In genomic region chr11:93144544-93144943, GRCm38 (mm10) we compare ENCODE assay signal across 9 mouse cellular contexts. TPM values are rescaled to one million over a fixed set of nuclear protein-coding genes. Genes with fewer than 3 reads are reported as not detected.
DNase-seq lines count a peak whose midpoint lies in the region; ATAC-seq lines count a peak whose summit lies in the region.
"Had no signal": no experiment of that assay in that cellular context is flagged by ENCODE, and none has a peak within 500 bp of the region (broad histone marks: within the 10 kb centered on the region; RNA-seq: fewer than 3 reads in every experiment).

No protein-coding gene starts in this region.

- no peak overlapping the region for H3K27ac ChIP-seq in hindbrain, embryonic 14.5 days
- no peak overlapping the region for H3K27ac ChIP-seq in hindbrain, embryonic 12.5 days
- H3K27ac ChIP-seq: midbrain, embryonic 12.5 days had no signal

- H3K4me1 ChIP-seq in hindbrain, embryonic 14.5 days (replicated peaks; ENCODE audit: control insufficient read depth, insufficient read depth, low read length), result no peaks in the 10 kb centered on the region; the same call in 1 of the 2 replicates
- no peaks in the 10 kb centered on the region for H3K4me1 ChIP-seq in hindbrain, embryonic 12.5 days
- H3K4me1 ChIP-seq: midbrain, embryonic 12.5 days had no signal

- no peaks in the 10 kb centered on the region for H3K36me3 ChIP-seq in hindbrain, embryonic 14.5 days (replicated peaks; ENCODE audit: control insufficient read depth, insufficient read depth)
- H3K36me3 ChIP-seq in hindbrain, embryonic 12.5 days, result no peaks in the 10 kb centered on the region
- H3K36me3 ChIP-seq: midbrain, embryonic 12.5 days had no signal

- H3K9me3 ChIP-seq in hindbrain, embryonic 14.5 days (ENCODE audit: control insufficient read depth, low read length), result no peaks in the 10 kb centered on the region
- H3K9me3 ChIP-seq in hindbrain, embryonic 12.5 days (replicated peaks), result no peaks in the 10 kb centered on the region
- H3K9me3 ChIP-seq: midbrain, embryonic 12.5 days had no signal

- no peak overlapping the region for H3K4me2 ChIP-seq in hindbrain, embryonic 14.5 days (replicated peaks)
- no peak overlapping the region for H3K4me2 ChIP-seq in hindbrain, embryonic 12.5 days (replicated peaks)
- H3K4me2 ChIP-seq: midbrain, embryonic 12.5 days had no signal

- WGBS in hindbrain, embryonic 14.5 days, result 15% methylated on average over 2 of the region's 2 CpGs
- 16% methylated on average over 2 of the region's 2 CpGs for WGBS in hindbrain, embryonic 12.5 days
- WGBS in large intestine, adult 2 months, result 7% methylated on average over 2 of the region's 2 CpGs

- DNase-seq in hindbrain, embryonic 14.5 days (ENCODE audit: low spot score), result peak; percentile 88
- peak; percentile 12 for DNase-seq in ES-CJ7 (ENCODE audit: low read depth, low spot score)
- DNase-seq in brain, adult 2 months (ENCODE audit: low read depth, low spot score), result peak; percentile 81
- DNase-seq in large intestine, adult 2 months (ENCODE audit: low read depth, low spot score), result peak; percentile 31
- DNase-seq in urinary bladder, adult 2 months (ENCODE audit: low spot score), result no peak

- no peaks in the 10 kb centered on the region for H3K27me3 ChIP-seq in hindbrain, embryonic 14.5 days (ENCODE audit: control insufficient read depth, insufficient read depth, low read length)
- H3K27me3 ChIP-seq in hindbrain, embryonic 12.5 days, result no peaks in the 10 kb centered on the region
- H3K27me3 ChIP-seq: midbrain, embryonic 12.5 days had no signal

- no peak overlapping the region for H3K4me3 ChIP-seq in hindbrain, embryonic 14.5 days (replicated peaks; ENCODE audit: low read length)
- H3K4me3 ChIP-seq in hindbrain, embryonic 12.5 days, result no peak overlapping the region
- H3K4me3 ChIP-seq: midbrain, embryonic 12.5 days had no signal

- ATAC-seq in hindbrain, embryonic 14.5 days (ENCODE audit: low FRiP score), result no peak
- ATAC-seq in hindbrain, embryonic 12.5 days (ENCODE audit: low FRiP score), result no peak
- ATAC-seq in erythroblast, adult 5-6 weeks (replicated peaks; ENCODE audit: low FRiP score, poor library complexity, severe bottlenecking), result no peak
- no peak for ATAC-seq in CD4-positive, CD25-positive, alpha-beta regulatory T cell, adult 4 months

- H3K9ac ChIP-seq in hindbrain, embryonic 14.5 days, result no peak overlapping the region
- no peak overlapping the region for H3K9ac ChIP-seq in hindbrain, embryonic 12.5 days
- H3K9ac ChIP-seq: midbrain, embryonic 12.5 days had no signal

RNA-seq across cellular contexts. Expression of gene Car10, which starts 46.7 kb away (rescaled TPM):
- 51.5 TPM in 2 replicates for polyA plus RNA-seq in hindbrain, embryonic 14.5 days (2014; fragmentation: Nextera tagmentation; extraction: Ambion mirVana)
- 10.6 and 13.6 TPM in 2 replicates for polyA plus RNA-seq in hindbrain, embryonic 12.5 days (2016; fragmentation: Nextera tagmentation; extraction: Ambion mirVana)
- polyA plus RNA-seq in large intestine, adult 2 months (2012; rRNA removed), result not detected in 2 replicates
- total RNA-seq in erythroblast, adult 5-6 weeks (2015; ENCODE audit: low replicate concordance), result not detected in 2 replicates
- 0.60 TPM in 1 of 2 replicates, not detected in the other for total RNA-seq in erythroblast, adult 5-6 weeks (2017; ENCODE audit: low replicate concordance)
- polyA plus RNA-seq in urinary bladder, adult 2 months (2012; rRNA removed), result 0.10 and 0.21 TPM in 2 replicates
- not detected for polyA plus RNA-seq in CD4-positive, CD25-positive, alpha-beta regulatory T cell, adult 4 months (2017; shearing (Covaris generic))
